Mouse (Mus musculus) heart, embryonic 15.5 days (tissue): ENCODE data around the gene 2700081O15Rik. TPM values are rescaled to one million over a fixed set of nuclear protein-coding genes. Genes with fewer than 3 reads are reported as not detected.

Source experiments
- microRNA-seq: library from miRNA; unstranded; fragments of <30 nt; microRNA quantifications from one replicate; pipeline ENCODE4, GENCODE M21; 2016
- polyA plus RNA-seq: library from polyadenylated mRNA; unstranded; fragments of >200 nt; fragmentation: Nextera tagmentation; extraction: Ambion mirVana; gene quantifications from 2 replicates; pipeline ENCODE4 v1.2.1, GENCODE M21; 2015

The 2700081O15Rik gene
- polyA plus RNA-seq, 1 experiment from 2014 or later, result 3.3 TPM

Small RNA genes lying within 50 kb of the gene (microRNA-seq; reads per million reads assigned to microRNA genes)
- 0.63 reads per million for gene Mir6991

Other genes with a start within 250 kb of the 2700081O15Rik start
- 122 and 135 TPM in 2 replicates for gene Otub1, start 211.3 kb upstream of the 2700081O15Rik start, polyA plus RNA-seq
- gene Cox8a, start 200.0 kb upstream of the 2700081O15Rik start, polyA plus RNA-seq, result 1,507 and 2,028 TPM in 2 replicates
- 48.2 and 56.2 TPM in 2 replicates for gene Naa40, start 176.4 kb upstream of the 2700081O15Rik start, polyA plus RNA-seq
- 13.1 and 16.9 TPM in 2 replicates for gene Rcor2, start 150.3 kb upstream of the 2700081O15Rik start, polyA plus RNA-seq
- gene Mark2, start 75.8 kb upstream of the 2700081O15Rik start, polyA plus RNA-seq, result 26.4 and 38.1 TPM in 2 replicates
- 16.9 and 18.7 TPM in 2 replicates for gene Spindoc, start 34.6 kb upstream of the 2700081O15Rik start, polyA plus RNA-seq
- gene Rtn3, start 65.7 kb downstream of the 2700081O15Rik start, polyA plus RNA-seq, result 127 and 137 TPM in 2 replicates
- 8.7 and 9.0 TPM in 2 replicates for gene Atl3, start 76.4 kb downstream of the 2700081O15Rik start, polyA plus RNA-seq
- 47.0 and 52.7 TPM in 2 replicates for gene Pla2g16, start 139.8 kb downstream of the 2700081O15Rik start, polyA plus RNA-seq
- 0.21 and 0.49 TPM in 2 replicates for gene Lgals12, start 189.6 kb downstream of the 2700081O15Rik start, polyA plus RNA-seq
- not detected in 2 replicates for gene Hrasls5, start 194.9 kb downstream of the 2700081O15Rik start, polyA plus RNA-seq